Comparison of ENCODE assay signal across 13 mouse cellular contexts in genomic region chr19:37145846-37146245, GRCm38 (mm10).
"Had no signal": no experiment of that assay in that cellular context is flagged by ENCODE, and none has a peak within 500 bp of the region (broad histone marks: within the 10 kb centered on the region; RNA-seq: fewer than 3 reads in every experiment).

No protein-coding gene starts in this region.

- H3K27me3 ChIP-seq: liver, embryonic 13.5 days had no signal

- ATAC-seq: lung, postnatal 0 days had no signal

- H3K4me2 ChIP-seq: liver, embryonic 13.5 days; lung, embryonic 14.5 days had no signal

- H3K9me3 ChIP-seq: liver, embryonic 13.5 days had no signal

- H3K27ac ChIP-seq: layer of hippocampus, adult 2 months; liver, embryonic 13.5 days; macrophage; stomach, postnatal 0 days had no signal

- H3K9ac ChIP-seq: liver, embryonic 13.5 days; lung, embryonic 14.5 days had no signal

- H3K4me3 ChIP-seq: layer of hippocampus, adult 2 months; liver, embryonic 13.5 days had no signal

- H3K36me3 ChIP-seq: liver, embryonic 13.5 days had no signal

- DNase-seq: kidney, adult 9 months; kidney, postnatal 25 days; layer of hippocampus, adult 9-11 months; liver, embryonic 13.5 days; lung, embryonic 14.5 days; midbrain, embryonic 14.5 days; thymus, adult 2 months; thymus, postnatal 14 days; thymus, postnatal 4 days had no signal
